Mouse (Mus musculus): Measurements from ENCODE around the gene Btaf1. TPM values are rescaled to one million over a fixed set of nuclear protein-coding genes. Genes with fewer than 3 reads are reported as not detected.
"Not testable (repeated sequence)": the region's sequence is repeated elsewhere in the genome, so short reads cannot be mapped to it uniquely, and the experiment has no call there.

The Btaf1 gene
- polyA plus RNA-seq, 1 experiment from 2014 or later: 11.4 TPM

DNA sequence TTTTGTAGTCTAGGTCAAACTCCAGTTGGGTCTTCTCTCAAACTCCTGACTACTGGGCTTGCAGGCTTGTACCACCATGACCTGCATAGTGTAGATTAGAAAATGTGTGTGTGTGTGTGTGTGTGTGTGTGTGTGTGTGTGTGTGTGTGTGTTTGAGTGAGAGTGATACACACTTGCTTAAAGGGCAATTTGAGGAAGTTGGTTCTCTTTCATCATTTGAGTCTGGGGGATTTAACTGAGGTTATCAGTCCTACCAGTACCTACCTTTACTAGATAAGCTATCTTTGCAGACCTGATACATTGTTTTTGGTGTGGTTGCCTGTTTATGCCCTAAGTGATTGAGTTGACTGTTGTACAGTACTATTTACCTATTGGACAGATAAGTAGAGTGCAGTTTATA is 6.2 kb downstream of the Btaf1 start:
- no peak for DNase-seq (ENCODE audit: low spot score)
- Histone ChIP-seq H3K9me3 (replicated peaks; ENCODE audit: control insufficient read depth, low read length) (no peaks in the 10 kb centered on the region), H3K27ac (ENCODE audit: low read depth, low read length) (no peak overlapping the region), H3K36me3 (ENCODE audit: control insufficient read depth, insufficient read depth, low read length) (no peaks in the 10 kb centered on the region), H3K4me1 (ENCODE audit: control insufficient read depth, insufficient read depth, low read length) (0 out of 2 replicates have a peak, but pooled peaks cover 2% of the 10 kb centered on the region), H3K4me3 (ENCODE audit: low read depth, low read length) (no peak overlapping the region), H3K4me2 (ENCODE audit: low read length) (no peak overlapping the region), H3K9ac (ENCODE audit: low read length) (no peak overlapping the region), H3K27me3 (replicated peaks; ENCODE audit: control insufficient read depth, insufficient read depth, low read length) (no peaks in the 10 kb centered on the region)
- no peak for ATAC-seq

- WGBS: 93% methylated on average over 2 of the region's 2 CpGs
- H3K27ac ChIP-seq (ENCODE audit: low read depth, low read length): no peak overlapping the region
- H3K4me3 ChIP-seq (ENCODE audit: low read depth, low read length): no peak overlapping the region
- no peaks in the 10 kb centered on the region for H3K9me3 ChIP-seq (replicated peaks; ENCODE audit: control insufficient read depth, low read length)
- H3K27me3 ChIP-seq (replicated peaks; ENCODE audit: control insufficient read depth, insufficient read depth, low read length): no peaks in the 10 kb centered on the region
- ATAC-seq (no peak), DNase-seq (ENCODE audit: low spot score) (no peak)
- H3K4me2 ChIP-seq (ENCODE audit: low read length): no peak overlapping the region
- no peaks in the 10 kb centered on the region for H3K4me1 ChIP-seq (ENCODE audit: control insufficient read depth, insufficient read depth, low read length)
- no peaks in the 10 kb centered on the region for H3K36me3 ChIP-seq (ENCODE audit: control insufficient read depth, insufficient read depth, low read length)
- no peak overlapping the region for H3K9ac ChIP-seq (ENCODE audit: low read length)
Measured at GRCm38 (mm10) chr19:36932613-36933012, 6.7 kb downstream of the Btaf1 start.

- H3K9me3 ChIP-seq (replicated peaks; ENCODE audit: control insufficient read depth, low read length): no peaks in the 10 kb centered on the region
- WGBS: 88% methylated on average over 4 of the region's 4 CpGs
- H3K9ac ChIP-seq (ENCODE audit: low read length): no peak overlapping the region
- H3K36me3 ChIP-seq (ENCODE audit: control insufficient read depth, insufficient read depth, low read length): no peaks in the 10 kb centered on the region
- no peak for DNase-seq (ENCODE audit: low spot score)
- H3K27ac ChIP-seq (ENCODE audit: low read depth, low read length): no peak overlapping the region
- no peak overlapping the region for H3K4me2 ChIP-seq (ENCODE audit: low read length)
- H3K4me3 ChIP-seq (ENCODE audit: low read depth, low read length): no peak overlapping the region
- H3K27me3 ChIP-seq (replicated peaks; ENCODE audit: control insufficient read depth, insufficient read depth, low read length): no peaks in the 10 kb centered on the region
- no peak for ATAC-seq
- H3K4me1 ChIP-seq (ENCODE audit: control insufficient read depth, insufficient read depth, low read length): no peaks in the 10 kb centered on the region
Measured at GRCm38 (mm10) chr19:36936285-36936684, 10.4 kb downstream of the Btaf1 start.

DNA sequence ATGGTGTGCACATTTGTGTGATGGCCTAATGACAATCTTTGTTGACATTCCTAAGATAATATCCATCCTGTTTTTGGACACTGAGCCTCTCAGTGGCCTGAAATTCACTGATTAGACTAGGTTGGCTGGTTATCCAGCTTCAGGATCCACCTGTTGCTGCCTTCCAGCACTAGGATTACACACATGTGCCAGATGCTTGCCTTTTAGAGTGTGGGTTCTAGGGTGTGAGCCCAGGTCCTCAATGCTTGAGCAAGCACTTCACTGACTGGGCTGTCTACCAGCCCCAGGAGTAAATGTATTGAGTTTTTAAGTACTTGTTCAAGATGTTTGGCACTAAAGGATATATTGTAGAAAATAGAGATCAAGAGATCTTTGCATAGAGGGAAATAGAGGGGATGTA is 12.1 kb downstream of the Btaf1 start:
- no peak for ATAC-seq

GRCm38 (mm10) chr19:36940064-36940463 is 14.2 kb downstream of the Btaf1 start:
- Histone ChIP-seq H3K4me3 (ENCODE audit: low read depth, low read length) (no peak overlapping the region), H3K36me3 (ENCODE audit: control insufficient read depth, insufficient read depth, low read length) (no peaks in the 10 kb centered on the region), H3K4me2 (ENCODE audit: low read length) (no peak overlapping the region), H3K9me3 (replicated peaks; ENCODE audit: control insufficient read depth, low read length) (no peaks in the 10 kb centered on the region), H3K27me3 (replicated peaks; ENCODE audit: control insufficient read depth, insufficient read depth, low read length) (no peaks in the 10 kb centered on the region), H3K27ac (ENCODE audit: low read depth, low read length) (no peak overlapping the region), H3K9ac (ENCODE audit: low read length) (no peak overlapping the region), H3K4me1 (ENCODE audit: control insufficient read depth, insufficient read depth, low read length) (no peaks in the 10 kb centered on the region)
- WGBS: 91% methylated on average over 1 of the region's 1 CpGs
- no peak for ATAC-seq
- DNase-seq (ENCODE audit: low spot score): no peak

More for the DNA sequence above, 12.1 kb downstream of the Btaf1 start:
- no peaks in the 10 kb centered on the region for H3K27me3 ChIP-seq (replicated peaks; ENCODE audit: control insufficient read depth, insufficient read depth, low read length)
- no peak overlapping the region for H3K4me2 ChIP-seq (ENCODE audit: low read length)
- H3K4me1 ChIP-seq (ENCODE audit: control insufficient read depth, insufficient read depth, low read length): no peaks in the 10 kb centered on the region
- H3K4me3 ChIP-seq (ENCODE audit: low read depth, low read length): no peak overlapping the region
- H3K9ac ChIP-seq (ENCODE audit: low read length): no peak overlapping the region
- H3K36me3 ChIP-seq (ENCODE audit: control insufficient read depth, insufficient read depth, low read length): no peaks in the 10 kb centered on the region
- H3K27ac ChIP-seq (ENCODE audit: low read depth, low read length): no peak overlapping the region
- no peak for DNase-seq (ENCODE audit: low spot score)
- H3K9me3 ChIP-seq (replicated peaks; ENCODE audit: control insufficient read depth, low read length): no peaks in the 10 kb centered on the region

- H3K27me3 ChIP-seq (replicated peaks; ENCODE audit: control insufficient read depth, insufficient read depth, low read length): no peaks in the 10 kb centered on the region
- H3K4me2 ChIP-seq (ENCODE audit: low read length): no peak overlapping the region
- peaks cover 13% of the 10 kb centered on the region for H3K36me3 ChIP-seq (ENCODE audit: control insufficient read depth, insufficient read depth, low read length)
- H3K4me3 ChIP-seq (ENCODE audit: low read depth, low read length): no peak overlapping the region
- no peak overlapping the region for H3K27ac ChIP-seq (ENCODE audit: low read depth, low read length)
- no peaks in the 10 kb centered on the region for H3K4me1 ChIP-seq (ENCODE audit: control insufficient read depth, insufficient read depth, low read length)
- DNase-seq (ENCODE audit: low spot score) (no peak), ATAC-seq (no peak)
- H3K9me3 ChIP-seq (replicated peaks; ENCODE audit: control insufficient read depth, low read length): no peaks in the 10 kb centered on the region
- WGBS: 68% methylated on average over 4 of the region's 4 CpGs
- H3K9ac ChIP-seq (ENCODE audit: low read length): no peak overlapping the region
Measured at GRCm38 (mm10) chr19:36953637-36954206, 27.8 kb downstream of the Btaf1 start.

GRCm38 (mm10) chr19:36958331-36958730 is 32.5 kb downstream of the Btaf1 start:
- H3K9me3 ChIP-seq (replicated peaks; ENCODE audit: control insufficient read depth, low read length): no peaks in the 10 kb centered on the region
- no peaks in the 10 kb centered on the region for H3K27me3 ChIP-seq (replicated peaks; ENCODE audit: control insufficient read depth, insufficient read depth, low read length)
- H3K36me3 ChIP-seq (ENCODE audit: control insufficient read depth, insufficient read depth, low read length): peaks cover 19% of the 10 kb centered on the region
- WGBS: 87% methylated on average over 4 of the region's 4 CpGs
- H3K9ac ChIP-seq (ENCODE audit: low read length): no peak overlapping the region
- ATAC-seq (no peak), DNase-seq (ENCODE audit: low spot score) (no peak)
- no peak overlapping the region for H3K4me3 ChIP-seq (ENCODE audit: low read depth, low read length)
- H3K27ac ChIP-seq (ENCODE audit: low read depth, low read length): no peak overlapping the region
- no peaks in the 10 kb centered on the region for H3K4me1 ChIP-seq (ENCODE audit: control insufficient read depth, insufficient read depth, low read length)
- H3K4me2 ChIP-seq (ENCODE audit: low read length): no peak overlapping the region

DNA sequence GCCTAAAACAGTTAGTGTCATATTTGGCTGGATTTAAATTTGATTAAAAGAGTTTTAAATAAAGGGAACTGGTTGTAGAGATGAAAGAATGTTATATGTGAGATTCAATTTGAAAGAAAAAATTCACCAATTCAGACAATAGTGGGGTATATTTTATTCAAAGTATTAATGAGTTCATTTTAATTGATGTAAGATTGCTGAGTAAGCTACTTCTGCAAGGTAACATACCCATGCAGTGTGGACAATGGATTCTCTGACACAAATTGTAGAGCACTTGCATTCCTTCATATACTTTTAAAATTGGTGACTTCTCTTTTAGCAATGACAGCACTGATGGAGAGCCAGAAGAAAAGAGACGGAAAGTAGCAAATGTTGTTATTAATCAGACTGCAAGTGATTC is 35.4 kb downstream of the Btaf1 start:
- no peaks in the 10 kb centered on the region for H3K4me1 ChIP-seq (ENCODE audit: control insufficient read depth, insufficient read depth, low read length)
- DNase-seq (ENCODE audit: low spot score): no peak
- no peaks in the 10 kb centered on the region for H3K9me3 ChIP-seq (replicated peaks; ENCODE audit: control insufficient read depth, low read length)
- H3K27me3 ChIP-seq (replicated peaks; ENCODE audit: control insufficient read depth, insufficient read depth, low read length): no peaks in the 10 kb centered on the region
- H3K9ac ChIP-seq (ENCODE audit: low read length): no peak overlapping the region
- WGBS: 90% methylated on average over 1 of the region's 1 CpGs
- no peak overlapping the region for H3K4me3 ChIP-seq (ENCODE audit: low read depth, low read length)
- ATAC-seq: no peak
- no peak overlapping the region for H3K4me2 ChIP-seq (ENCODE audit: low read length)
- H3K27ac ChIP-seq (ENCODE audit: low read depth, low read length): no peak overlapping the region
- H3K36me3 ChIP-seq (ENCODE audit: control insufficient read depth, insufficient read depth, low read length): peaks cover 27% of the 10 kb centered on the region

GRCm38 (mm10) chr19:36962544-36963260 is 36.8 kb downstream of the Btaf1 start:
- not testable (repeated sequence) for H3K27me3 ChIP-seq (replicated peaks; ENCODE audit: control insufficient read depth, insufficient read depth, low read length); DNase-seq (ENCODE audit: low spot score); H3K9me3 ChIP-seq (replicated peaks; ENCODE audit: control insufficient read depth, low read length); H3K4me1 ChIP-seq (ENCODE audit: control insufficient read depth, insufficient read depth, low read length); H3K4me3 ChIP-seq (ENCODE audit: low read depth, low read length); H3K27ac ChIP-seq (ENCODE audit: low read depth, low read length); ATAC-seq; H3K4me2 ChIP-seq (ENCODE audit: low read length); H3K9ac ChIP-seq (ENCODE audit: low read length)
- WGBS: 88% methylated on average over 6 of the region's 6 CpGs
- H3K36me3 ChIP-seq (ENCODE audit: control insufficient read depth, insufficient read depth, low read length): peaks cover 29% of the 10 kb centered on the region
